Mouse (Mus musculus): Measurements from ENCODE around the gene Hapln3. TPM values are rescaled to one million over a fixed set of nuclear protein-coding genes. Genes with fewer than 3 reads are reported as not detected.

Hapln3 gene
- polyA plus RNA-seq, 1 experiment from 2014 or later: 5.0 TPM

GRCm38 (mm10) chr7:79139891-79140591 is 9.2 kb upstream of the Hapln3 start:
- no peak overlapping the region for H3K27ac ChIP-seq
- H3K4me2 ChIP-seq: no peak overlapping the region
- H3K9ac ChIP-seq: no peak overlapping the region
- H3K27me3 ChIP-seq: no peaks in the 10 kb centered on the region
- no peak for ATAC-seq (ENCODE audit: insufficient number of reproducible peaks, insufficient read depth, low FRiP score, low TSS enrichment, low read depth)
- WGBS: 49% methylated on average over 4 of the region's 4 CpGs
- H3K4me1 ChIP-seq: no peaks in the 10 kb centered on the region
- peaks cover 64% of the 10 kb centered on the region for H3K36me3 ChIP-seq
- no peaks in the 10 kb centered on the region for H3K9me3 ChIP-seq
- no peak overlapping the region for H3K4me3 ChIP-seq

DNA sequence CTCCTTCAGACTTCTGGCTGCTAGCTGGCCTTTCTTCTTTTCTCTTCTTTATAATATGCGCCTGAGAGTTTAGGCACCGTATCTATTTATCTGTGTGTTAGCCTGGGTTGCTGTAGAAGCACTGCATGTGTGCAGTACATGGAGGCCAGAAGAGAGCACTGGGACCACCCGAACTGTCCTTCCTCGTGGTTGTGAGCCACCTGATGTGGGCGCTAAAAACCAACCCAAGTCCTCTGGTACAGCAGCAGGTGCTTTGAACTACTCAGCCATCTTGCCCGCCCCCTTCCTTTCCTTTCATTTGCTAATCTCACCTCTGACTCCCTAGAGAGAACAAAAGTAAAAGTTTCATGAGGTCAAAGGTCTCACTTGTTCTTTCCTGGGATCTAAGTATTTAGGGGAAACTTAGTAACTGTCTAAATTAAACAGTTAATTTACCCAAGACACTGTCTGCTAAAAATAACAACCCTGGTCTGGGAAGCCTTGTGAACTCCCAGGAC is 8.6 kb upstream of the Hapln3 start:
- no peak for ATAC-seq (ENCODE audit: insufficient number of reproducible peaks, insufficient read depth, low FRiP score, low TSS enrichment, low read depth)

GRCm38 (mm10) chr7:79133391-79133790 is 2.6 kb upstream of the Hapln3 start:
- ATAC-seq (ENCODE audit: insufficient number of reproducible peaks, insufficient read depth, low FRiP score, low TSS enrichment, low read depth): no peak

More for the DNA sequence above, 8.6 kb upstream of the Hapln3 start:
- WGBS: 62% methylated on average over 6 of the region's 6 CpGs
- no peak overlapping the region for H3K27ac ChIP-seq
- H3K36me3 ChIP-seq: peaks cover 70% of the 10 kb centered on the region
- H3K9me3 ChIP-seq: no peaks in the 10 kb centered on the region
- H3K27me3 ChIP-seq: no peaks in the 10 kb centered on the region
- no peak overlapping the region for H3K4me3 ChIP-seq
- no peak overlapping the region for H3K9ac ChIP-seq
- no peak overlapping the region for H3K4me2 ChIP-seq
- H3K4me1 ChIP-seq: no peaks in the 10 kb centered on the region

DNA sequence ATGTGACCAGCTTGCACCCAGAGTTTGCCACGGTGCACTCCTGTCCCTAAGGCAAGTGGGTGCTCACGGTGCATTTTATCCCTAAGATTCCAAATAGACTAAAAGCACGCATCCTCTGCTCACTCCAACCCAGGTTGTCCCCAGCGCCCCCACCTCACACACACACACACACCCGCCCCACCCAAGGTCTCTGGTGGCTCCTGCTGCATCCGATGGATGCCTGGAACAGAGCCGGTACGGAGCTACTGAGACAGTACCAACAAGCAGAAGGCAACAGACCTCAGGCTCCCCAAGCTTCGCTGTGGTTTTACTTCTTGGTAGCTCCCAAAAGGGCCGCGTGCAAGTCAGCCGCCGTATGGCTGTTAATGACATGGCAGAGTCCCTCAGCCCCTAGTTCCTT is 433 bp downstream of the Hapln3 start:
- peaks cover 18% of the 10 kb centered on the region for H3K36me3 ChIP-seq
- peak overlapping the region; percentile 60 for H3K4me2 ChIP-seq
- H3K27ac ChIP-seq: no peak overlapping the region
- peaks cover 21% of the 10 kb centered on the region for H3K27me3 ChIP-seq
- H3K9me3 ChIP-seq: no peaks in the 10 kb centered on the region
- ATAC-seq (ENCODE audit: insufficient number of reproducible peaks, insufficient read depth, low FRiP score, low TSS enrichment, low read depth): no peak
- peak overlapping the region; percentile 49 for H3K9ac ChIP-seq
- peaks cover 31% of the 10 kb centered on the region for H3K4me1 ChIP-seq
- WGBS: 9% methylated on average over 13 of the region's 13 CpGs
- peak overlapping the region; percentile 35 for H3K4me3 ChIP-seq

More at GRCm38 (mm10) chr7:79133391-79133790, 2.6 kb upstream of the Hapln3 start:
- H3K9ac ChIP-seq: no peak overlapping the region
- no peak overlapping the region for H3K27ac ChIP-seq
- H3K4me1 ChIP-seq: peaks cover 27% of the 10 kb centered on the region
- no peak overlapping the region for H3K4me3 ChIP-seq
- no peak overlapping the region for H3K4me2 ChIP-seq
- peaks cover 45% of the 10 kb centered on the region for H3K36me3 ChIP-seq
- no peaks in the 10 kb centered on the region for H3K9me3 ChIP-seq
- WGBS: 33% methylated on average over 6 of the region's 6 CpGs
- peaks cover 21% of the 10 kb centered on the region for H3K27me3 ChIP-seq

DNA sequence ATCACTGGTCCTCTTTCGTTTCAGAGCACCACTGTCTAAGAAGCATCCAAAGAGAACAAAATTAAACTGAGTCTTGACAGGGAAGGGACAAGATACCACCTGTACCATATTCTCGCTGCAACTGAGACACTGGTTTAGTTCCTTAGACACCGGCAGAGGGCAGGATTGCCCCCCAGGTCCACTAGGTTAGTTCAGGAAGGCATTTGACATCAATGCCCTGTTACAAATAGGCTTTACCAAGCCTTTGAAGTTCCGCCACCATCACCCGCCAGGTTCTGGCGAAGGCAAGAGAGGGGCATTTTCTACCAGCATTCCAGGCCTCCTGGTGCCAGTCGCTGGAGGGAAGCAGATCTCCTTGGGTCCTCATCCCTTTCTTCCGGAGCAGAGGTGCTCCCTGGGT is 935 bp downstream of the Hapln3 start:
- Histone ChIP-seq H3K36me3 (peaks cover 13% of the 10 kb centered on the region), H3K27ac (no peak overlapping the region), H3K9me3 (no peaks in the 10 kb centered on the region), H3K4me2 (peak overlapping the region; percentile 60), H3K27me3 (peaks cover 21% of the 10 kb centered on the region), H3K4me3 (peak overlapping the region; percentile 35), H3K4me1 (peaks cover 31% of the 10 kb centered on the region), H3K9ac (peak overlapping the region; percentile 49; the same call in 1 of the 2 replicates)
- ATAC-seq (ENCODE audit: insufficient number of reproducible peaks, insufficient read depth, low FRiP score, low TSS enrichment, low read depth): no peak
- 19% methylated on average over 8 of the region's 8 CpGs for WGBS

- no peak overlapping the region for H3K27ac ChIP-seq
- H3K4me3 ChIP-seq: no peak overlapping the region
- H3K4me1 ChIP-seq: peaks cover 3% of the 10 kb centered on the region
- no peak for ATAC-seq (ENCODE audit: insufficient number of reproducible peaks, insufficient read depth, low FRiP score, low TSS enrichment, low read depth)
- no peak overlapping the region for H3K9ac ChIP-seq
- H3K36me3 ChIP-seq: no peaks in the 10 kb centered on the region
- H3K9me3 ChIP-seq: no peaks in the 10 kb centered on the region
- 0 out of 2 replicates have a peak, but pooled peaks cover under 1% of the 10 kb centered on the region for H3K27me3 ChIP-seq
- WGBS: 77% methylated on average over 5 of the region's 5 CpGs
- H3K4me2 ChIP-seq: no peak overlapping the region
Measured at GRCm38 (mm10) chr7:79123465-79123864, 7.4 kb downstream of the Hapln3 start.

DNA sequence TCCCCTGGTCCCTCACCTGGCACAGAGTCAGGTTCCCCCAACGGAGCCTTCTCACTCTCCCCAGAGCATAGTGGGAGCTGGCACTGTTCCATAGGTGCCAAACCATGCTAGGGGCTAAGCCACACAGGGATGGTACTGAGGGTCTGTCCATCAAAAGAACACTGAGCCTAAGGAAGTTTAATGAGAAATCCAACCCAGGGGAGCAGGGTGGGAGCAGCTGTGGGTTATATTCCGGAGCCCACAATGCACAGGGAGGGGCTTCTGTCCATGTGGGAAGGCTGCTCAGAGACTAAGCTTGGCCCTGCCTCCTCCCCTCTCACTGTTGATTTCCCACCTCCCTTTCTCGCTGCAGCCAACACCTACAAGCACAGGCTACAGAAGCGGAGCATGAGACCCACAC is 17.0 kb downstream of the Hapln3 start:
- no peak overlapping the region for H3K4me2 ChIP-seq
- no peak overlapping the region for H3K4me3 ChIP-seq
- WGBS: 46% methylated on average over 4 of the region's 4 CpGs
- no peak for ATAC-seq (ENCODE audit: insufficient number of reproducible peaks, insufficient read depth, low FRiP score, low TSS enrichment, low read depth)
- no peaks in the 10 kb centered on the region for H3K27me3 ChIP-seq
- peaks cover 6% of the 10 kb centered on the region for H3K4me1 ChIP-seq
- H3K36me3 ChIP-seq: no peaks in the 10 kb centered on the region
- H3K9me3 ChIP-seq: no peaks in the 10 kb centered on the region
- 0 out of 2 replicates have a peak overlapping the region, but pooled peaks have one; percentile 27 for H3K9ac ChIP-seq
- H3K27ac ChIP-seq: no peak overlapping the region

DNA sequence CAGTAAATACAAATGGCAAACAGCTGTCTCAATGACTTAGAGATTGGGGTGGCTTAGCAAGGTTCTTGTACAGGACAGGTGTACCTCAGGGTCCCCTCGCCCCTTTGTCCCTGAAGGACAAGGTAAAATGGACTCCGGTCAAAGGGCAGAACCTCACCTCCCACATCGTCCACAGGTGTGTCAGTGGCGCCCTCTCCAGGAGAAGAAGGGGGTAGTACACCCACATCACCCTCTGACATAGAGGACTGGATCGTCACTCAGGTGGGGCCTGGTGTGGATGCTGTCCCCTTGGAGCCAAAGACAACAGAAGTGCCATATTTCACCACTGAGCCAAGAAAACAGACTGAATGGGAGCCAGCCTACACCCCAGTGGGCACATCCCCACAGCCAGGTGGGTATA is 34.3 kb downstream of the Hapln3 start:
- H3K36me3 ChIP-seq: no peaks in the 10 kb centered on the region
- peaks cover 4% of the 10 kb centered on the region; the same call in 1 of the 2 replicates for H3K27me3 ChIP-seq
- 76% methylated on average over 5 of the region's 5 CpGs for WGBS
- H3K4me2 ChIP-seq: no peak overlapping the region
- H3K27ac ChIP-seq: no peak overlapping the region
- no peaks in the 10 kb centered on the region for H3K4me1 ChIP-seq
- no peak overlapping the region for H3K4me3 ChIP-seq
- no peak for ATAC-seq (ENCODE audit: insufficient number of reproducible peaks, insufficient read depth, low FRiP score, low TSS enrichment, low read depth)
- no peak overlapping the region for H3K9ac ChIP-seq
- no peaks in the 10 kb centered on the region for H3K9me3 ChIP-seq

DNA sequence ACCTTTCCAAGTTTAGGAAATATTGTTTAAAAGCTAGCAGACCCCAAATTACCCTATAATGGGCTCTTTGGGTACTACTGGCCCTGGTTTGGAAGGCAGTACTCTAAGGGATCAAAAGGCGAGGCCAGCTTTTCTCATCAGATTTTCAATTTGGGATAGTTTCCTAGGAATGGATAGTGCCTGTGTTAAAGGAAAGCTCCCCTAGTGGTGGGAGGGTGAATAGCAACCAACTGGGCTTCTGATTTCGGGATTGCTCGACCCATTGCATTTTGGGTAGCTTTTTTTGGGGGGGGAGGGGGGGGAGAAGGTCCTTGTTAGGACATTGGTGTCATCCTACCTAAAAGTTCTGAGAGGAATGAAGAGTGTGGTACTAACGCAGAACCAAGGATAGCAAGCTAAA is 41.7 kb downstream of the Hapln3 start:
- Histone ChIP-seq H3K27me3 (no peaks in the 10 kb centered on the region), H3K4me1 (no peaks in the 10 kb centered on the region), H3K9ac (no peak overlapping the region), H3K9me3 (no peaks in the 10 kb centered on the region), H3K4me3 (no peak overlapping the region), H3K4me2 (no peak overlapping the region), H3K36me3 (no peaks in the 10 kb centered on the region), H3K27ac (no peak overlapping the region)
- WGBS: 68% methylated on average over 4 of the region's 4 CpGs
- ATAC-seq (ENCODE audit: insufficient number of reproducible peaks, insufficient read depth, low FRiP score, low TSS enrichment, low read depth): no peak

DNA sequence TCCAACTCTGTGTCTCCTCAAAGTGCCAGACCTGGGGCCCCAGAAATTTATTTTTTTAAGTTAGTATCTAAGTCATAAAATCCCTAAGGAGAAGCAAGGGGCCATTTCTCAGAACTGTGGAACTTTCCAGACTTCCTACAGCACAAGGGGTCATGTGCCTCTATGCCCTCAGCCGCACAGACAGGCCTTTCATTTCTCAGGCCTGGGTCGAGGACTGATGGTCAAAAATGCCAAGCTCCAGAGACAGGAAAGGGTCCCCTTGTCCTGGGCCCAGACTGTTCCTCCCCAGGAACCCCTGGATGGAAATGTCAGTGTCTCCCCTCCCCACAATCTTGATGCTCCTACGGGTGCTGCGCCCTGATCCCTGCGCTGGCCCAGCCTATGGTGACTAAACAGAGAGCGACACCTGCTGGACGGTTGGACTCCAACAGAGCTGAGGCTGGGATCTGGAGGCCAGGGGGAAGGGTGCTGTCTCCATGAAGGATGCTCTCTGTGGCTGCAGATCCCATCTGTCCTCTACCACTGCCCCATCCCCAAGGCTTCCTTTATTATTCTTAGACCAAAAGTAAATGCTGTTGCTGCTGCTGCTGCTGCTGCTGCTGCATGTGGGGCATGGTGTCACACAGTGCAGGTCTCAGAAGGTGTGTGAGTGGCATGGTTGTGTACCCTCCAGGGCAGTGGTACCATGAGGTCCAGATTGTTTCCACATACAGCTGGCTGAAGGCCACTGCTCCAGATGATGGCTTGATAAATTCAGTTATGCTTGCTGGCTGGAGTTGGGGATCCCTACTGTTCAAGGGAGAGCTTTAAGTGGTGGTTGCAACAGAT is 50.0 kb downstream of the Hapln3 start:
- Histone ChIP-seq H3K36me3 (no peaks in the 10 kb centered on the region), H3K27ac (peak overlapping the region; percentile 52), H3K27me3 (peaks cover 7% of the 10 kb centered on the region; the same call in 1 of the 2 replicates), H3K4me2 (0 out of 2 replicates have a peak overlapping the region, but pooled peaks have one; percentile 24), H3K4me1 (no peaks in the 10 kb centered on the region), H3K9me3 (no peaks in the 10 kb centered on the region), H3K4me3 (no peak overlapping the region), H3K9ac (no peak overlapping the region)
- WGBS: 19% methylated on average over 7 of the region's 7 CpGs
- peak; percentile 50; the same call in 1 of the 2 replicates for ATAC-seq (ENCODE audit: insufficient number of reproducible peaks, insufficient read depth, low FRiP score, low TSS enrichment, low read depth)

GRCm38 (mm10) chr7:79079212-79079611 is 51.6 kb downstream of the Hapln3 start:
- no peak overlapping the region for H3K4me2 ChIP-seq
- H3K9me3 ChIP-seq: no peaks in the 10 kb centered on the region
- H3K4me3 ChIP-seq: no peak overlapping the region
- peaks cover 7% of the 10 kb centered on the region; the same call in 1 of the 2 replicates for H3K27me3 ChIP-seq
- WGBS: 65% methylated on average over 3 of the region's 3 CpGs
- no peak for ATAC-seq (ENCODE audit: insufficient number of reproducible peaks, insufficient read depth, low FRiP score, low TSS enrichment, low read depth)
- H3K27ac ChIP-seq: no peak overlapping the region
- H3K9ac ChIP-seq: no peak overlapping the region
- H3K4me1 ChIP-seq: no peaks in the 10 kb centered on the region
- no peaks in the 10 kb centered on the region for H3K36me3 ChIP-seq

All from embryonic facial prominence, embryonic 13.5 days (tissue).